Mouse (Mus musculus) midbrain, embryonic 12.5 days (tissue): ENCODE measurements around the gene Olfr924. TPM values are rescaled to one million over a fixed set of nuclear protein-coding genes. Genes with fewer than 3 reads are reported as not detected.
"Not testable (repeated sequence)": the region's sequence is repeated elsewhere in the genome, so short reads cannot be mapped to it uniquely, and the experiment has no call there.

ENCODE experiments used
- ATAC-seq: fragments of 200-750 bp; cut with Nextera tagmentation; 2 replicates; pipeline ENCODE4 v1.8.0; 2017; ENCODE audit warnings: low read depth, moderate TSS enrichment, moderate library complexity; ENCODE audit not compliant: low FRiP score
- H3K27ac ChIP-seq: fragments of 300-500 bp; sonication (generic); replicated peaks from 2 replicates; pipeline ENCODE4 v1.5.1; 2016; ENCODE audit warnings: mild to moderate bottlenecking
- H3K27me3 ChIP-seq: fragments of 300-500 bp; sonication (generic); 2 replicates; pipeline ENCODE4 v1.6.1; 2016; ENCODE audit warnings: mild to moderate bottlenecking
- H3K36me3 ChIP-seq: fragments of 300-500 bp; sonication (generic); 2 replicates; pipeline ENCODE4 v1.6.1; 2016
- H3K4me1 ChIP-seq: fragments of 300-500 bp; sonication (generic); 2 replicates; pipeline ENCODE4 v1.6.1; 2016
- H3K4me2 ChIP-seq: fragments of 300-500 bp; sonication (generic); replicated peaks from 2 replicates; pipeline ENCODE4 v1.6.1; 2016; ENCODE audit warnings: mild to moderate bottlenecking, moderate library complexity
- H3K4me3 ChIP-seq: fragments of 300-500 bp; sonication (generic); 2 replicates; pipeline ENCODE4 v1.5.1; 2016; ENCODE audit warnings: mild to moderate bottlenecking
- H3K9ac ChIP-seq: fragments of 300-500 bp; sonication (generic); replicated peaks from 2 replicates; pipeline ENCODE4 v1.6.1; 2016; ENCODE audit warnings: mild to moderate bottlenecking, moderate library complexity
- H3K9me3 ChIP-seq: fragments of 300-500 bp; sonication (generic); 2 replicates; pipeline ENCODE4 v1.6.1; 2016; ENCODE audit warnings: mild to moderate bottlenecking
- WGBS: fragments of 180-500 bp; shearing (Covaris S2); methylation state at CpG from one replicate; pipeline ENCODE4 v1.1.7; 2016; 5-methylcytosine and 5-hydroxymethylcytosine counted together
- polyA plus RNA-seq: library from polyadenylated mRNA; unstranded; fragments of >200 nt; fragmentation: Nextera tagmentation; extraction: Ambion mirVana; gene quantifications from 2 replicates; pipeline ENCODE4 v1.2.1, GENCODE M21; 2016

The Olfr924 gene
- not detected in 2 replicates for polyA plus RNA-seq

- H3K9me3 ChIP-seq: no peaks in the 10 kb centered on the region
- H3K4me2 ChIP-seq: no peak within 1 kb of the TSS
- no peaks in the 10 kb centered on the region for H3K4me1 ChIP-seq
- WGBS: 88% methylated on average over 1 of the region's 1 CpGs
- H3K36me3 ChIP-seq: no peaks in the 10 kb centered on the region
- no peak within 1 kb of the TSS for H3K4me3 ChIP-seq
- H3K27ac ChIP-seq: no peak within 1 kb of the TSS
- ATAC-seq: no peak
- no peak within 1 kb of the TSS for H3K9ac ChIP-seq
- no peaks in the 10 kb centered on the region for H3K27me3 ChIP-seq
These were observed at the start of gene Olfr924 for GRCm38 (mm10) chr9:38844149-38844548. Gene Olfr924 (plus strand): TSS chr9:38844449.

GRCm38 (mm10) chr9:38805696-38806095 is 38.6 kb upstream of the Olfr924 start:
- H3K4me1 ChIP-seq: no peaks in the 10 kb centered on the region
- no peaks in the 10 kb centered on the region for H3K27me3 ChIP-seq
- no peaks in the 10 kb centered on the region for H3K9me3 ChIP-seq
- H3K36me3 ChIP-seq: no peaks in the 10 kb centered on the region
- no peak for ATAC-seq
- H3K4me2 ChIP-seq: no peak overlapping the region
- H3K9ac ChIP-seq: no peak overlapping the region
- no peak overlapping the region for H3K27ac ChIP-seq
- no peak overlapping the region for H3K4me3 ChIP-seq

- no peak within 1 kb of the TSS for H3K9ac ChIP-seq
- no peak within 1 kb of the TSS for H3K4me3 ChIP-seq
- WGBS: 72% methylated on average over 2 of the region's 2 CpGs
- H3K27me3 ChIP-seq: no peaks in the 10 kb centered on the region
- no peaks in the 10 kb centered on the region for H3K36me3 ChIP-seq
- H3K9me3 ChIP-seq: no peaks in the 10 kb centered on the region
- ATAC-seq: no peak
- H3K4me1 ChIP-seq: no peaks in the 10 kb centered on the region
- H3K27ac ChIP-seq: no peak within 1 kb of the TSS
- no peak within 1 kb of the TSS for H3K4me2 ChIP-seq
These were observed 29.9 kb upstream of the Olfr924 start, which contains the start of gene Olfr922 for GRCm38 (mm10) chr9:38814314-38814713. Gene Olfr922 (plus strand): TSS chr9:38814614.

GRCm38 (mm10) chr9:38815458-38815986 is 28.7 kb upstream of the Olfr924 start:
- 91% methylated on average over 1 of the region's 1 CpGs for WGBS
- Histone ChIP-seq H3K9me3 (no peaks in the 10 kb centered on the region), H3K27ac (no peak overlapping the region), H3K4me3 (no peak overlapping the region), H3K4me2 (no peak overlapping the region), H3K4me1 (no peaks in the 10 kb centered on the region), H3K9ac (no peak overlapping the region), H3K36me3 (no peaks in the 10 kb centered on the region), H3K27me3 (no peaks in the 10 kb centered on the region)
- no peak for ATAC-seq

- H3K9ac ChIP-seq: no peak within 1 kb of the TSS
- no peaks in the 10 kb centered on the region for H3K9me3 ChIP-seq
- no peaks in the 10 kb centered on the region for H3K4me1 ChIP-seq
- no peak within 1 kb of the TSS for H3K27ac ChIP-seq
- no peaks in the 10 kb centered on the region for H3K27me3 ChIP-seq
- no peak within 1 kb of the TSS for H3K4me3 ChIP-seq
- no peak for ATAC-seq
- no peak within 1 kb of the TSS for H3K4me2 ChIP-seq
- H3K36me3 ChIP-seq: no peaks in the 10 kb centered on the region
- WGBS: 92% methylated on average over 1 of the region's 1 CpGs
These were observed 18.0 kb upstream of the Olfr924 start, which contains the start of gene Olfr923 for GRCm38 (mm10) chr9:38826245-38826644. Gene Olfr923 (plus strand): TSS chr9:38826545.

GRCm38 (mm10) chr9:38833027-38833426 is 11.2 kb upstream of the Olfr924 start:
- H3K4me3 ChIP-seq: no peak overlapping the region
- H3K4me1 ChIP-seq: no peaks in the 10 kb centered on the region
- WGBS: 77% methylated on average over 2 of the region's 2 CpGs
- no peak overlapping the region for H3K9ac ChIP-seq
- H3K27ac ChIP-seq: no peak overlapping the region
- no peaks in the 10 kb centered on the region for H3K9me3 ChIP-seq
- ATAC-seq: no peak
- H3K36me3 ChIP-seq: no peaks in the 10 kb centered on the region
- no peaks in the 10 kb centered on the region for H3K27me3 ChIP-seq
- no peak overlapping the region for H3K4me2 ChIP-seq

GRCm38 (mm10) chr9:38854760-38855159 is 10.5 kb downstream of the Olfr924 start, which contains the start of gene Olfr26:
Gene Olfr26 (plus strand): TSS chr9:38855060.
- Histone ChIP-seq H3K27ac (no peak within 1 kb of the TSS), H3K9me3 (no peaks in the 10 kb centered on the region), H3K27me3 (no peaks in the 10 kb centered on the region), H3K9ac (no peak within 1 kb of the TSS), H3K4me2 (no peak within 1 kb of the TSS), H3K4me3 (no peak within 1 kb of the TSS), H3K4me1 (no peaks in the 10 kb centered on the region), H3K36me3 (no peaks in the 10 kb centered on the region)
- ATAC-seq: no peak

- H3K27me3 ChIP-seq, ATAC-seq, H3K36me3 ChIP-seq, H3K27ac ChIP-seq, H3K9ac ChIP-seq, H3K4me1 ChIP-seq, H3K4me3 ChIP-seq, H3K9me3 ChIP-seq, H3K4me2 ChIP-seq: not testable (repeated sequence)
- 57% methylated on average over 2 of the region's 2 CpGs for WGBS
These were observed 30.6 kb downstream of the Olfr924 start for GRCm38 (mm10) chr9:38874880-38875279.

- H3K9ac ChIP-seq: no peak within 1 kb of the TSS
- no peaks in the 10 kb centered on the region for H3K4me1 ChIP-seq
- no peak within 1 kb of the TSS for H3K27ac ChIP-seq
- no peak for ATAC-seq
- no peaks in the 10 kb centered on the region for H3K27me3 ChIP-seq
- peaks cover 10% of the 10 kb centered on the region; the same call in 1 of the 2 replicates for H3K9me3 ChIP-seq
- WGBS: 86% methylated on average over 2 of the region's 2 CpGs
- H3K4me2 ChIP-seq: no peak within 1 kb of the TSS
- no peak within 1 kb of the TSS for H3K4me3 ChIP-seq
- H3K36me3 ChIP-seq: no peaks in the 10 kb centered on the region
These were observed 32.6 kb downstream of the Olfr924 start, which contains the start of gene Olfr926 for GRCm38 (mm10) chr9:38876826-38877225. Gene Olfr926 (plus strand): TSS chr9:38877126.

Other genes with a start within 250 kb of the Olfr924 start
- not detected in 2 replicates for gene Olfr914, start 239.3 kb upstream of the Olfr924 start, polyA plus RNA-seq
- not detected in 2 replicates for gene Olfr916, start 184.6 kb upstream of the Olfr924 start, polyA plus RNA-seq
- not detected in 2 replicates for gene Olfr917, start 178.6 kb upstream of the Olfr924 start, polyA plus RNA-seq
- not detected in 2 replicates for gene Olfr918, start 169.8 kb upstream of the Olfr924 start, polyA plus RNA-seq
- gene Olfr919, start 140.8 kb upstream of the Olfr924 start, polyA plus RNA-seq: not detected in 2 replicates
- 7.9 and 9.0 TPM in 2 replicates for gene Vwa5a, start 126.2 kb upstream of the Olfr924 start, polyA plus RNA-seq
- gene Olfr920, start 92.2 kb upstream of the Olfr924 start, polyA plus RNA-seq: not detected in 2 replicates
- gene Olfr921, start 71.4 kb upstream of the Olfr924 start, polyA plus RNA-seq: not detected in 2 replicates
- gene Olfr922, start 29.8 kb upstream of the Olfr924 start, polyA plus RNA-seq: not detected in 2 replicates
- gene Olfr923, start 17.9 kb upstream of the Olfr924 start, polyA plus RNA-seq: not detected in 2 replicates
- gene Olfr26, start 10.6 kb downstream of the Olfr924 start, polyA plus RNA-seq: not detected in 2 replicates
- gene Olfr926, start 32.7 kb downstream of the Olfr924 start, polyA plus RNA-seq: not detected in 2 replicates
- gene Olfr930, start 85.4 kb downstream of the Olfr924 start, polyA plus RNA-seq: not detected in 2 replicates
- gene Olfr933, start 127.9 kb downstream of the Olfr924 start, polyA plus RNA-seq: not detected in 2 replicates
- not detected in 2 replicates for gene Olfr934, start 143.9 kb downstream of the Olfr924 start, polyA plus RNA-seq
- not detected in 2 replicates for gene Olfr935, start 155.2 kb downstream of the Olfr924 start, polyA plus RNA-seq
- gene Olfr146, start 178.9 kb downstream of the Olfr924 start, polyA plus RNA-seq: not detected in 2 replicates
- not detected in 2 replicates for gene Olfr937, start 220.5 kb downstream of the Olfr924 start, polyA plus RNA-seq
- not detected in 2 replicates for gene Olfr938, start 234.4 kb downstream of the Olfr924 start, polyA plus RNA-seq